Comparison of ENCODE assay signal across 9 mouse cellular contexts in genomic region chr7:39654563-39655286, GRCm38 (mm10).
DNase-seq lines count a peak whose midpoint lies in the region; ATAC-seq lines count a peak whose summit lies in the region.
"Had no signal": no experiment of that assay in that cellular context is flagged by ENCODE, and none has a peak within 500 bp of the region (broad histone marks: within the 10 kb centered on the region; RNA-seq: fewer than 3 reads in every experiment).

No protein-coding gene starts in this region.

- H3K9ac ChIP-seq in kidney, embryonic 16.5 days (replicated peaks; ENCODE audit: low read length): no peak overlapping the region
- no peak overlapping the region for H3K9ac ChIP-seq in neural tube, embryonic 12.5 days

- no peak overlapping the region; the same call in 1 of the 2 replicates for H3K4me2 ChIP-seq in kidney, embryonic 16.5 days (replicated peaks; ENCODE audit: low read depth, low read length)
- peak overlapping the region; percentile 34 for H3K4me2 ChIP-seq in neural tube, embryonic 12.5 days (replicated peaks)

- H3K36me3 ChIP-seq in kidney, embryonic 16.5 days (ENCODE audit: insufficient read depth, low read length): no peaks in the 10 kb centered on the region
- no peaks in the 10 kb centered on the region for H3K36me3 ChIP-seq in neural tube, embryonic 12.5 days

- peaks cover 6% of the 10 kb centered on the region; the same call in 1 of the 2 replicates for H3K4me1 ChIP-seq in kidney, embryonic 16.5 days (ENCODE audit: insufficient read depth, low read length)
- H3K4me1 ChIP-seq in neural tube, embryonic 12.5 days: peaks cover 4% of the 10 kb centered on the region; the same call in 1 of the 2 replicates

- no peak overlapping the region for H3K4me3 ChIP-seq in kidney, embryonic 16.5 days (ENCODE audit: low read length)
- no peak overlapping the region for H3K4me3 ChIP-seq in neural tube, embryonic 12.5 days

- no peaks in the 10 kb centered on the region for H3K9me3 ChIP-seq in kidney, embryonic 16.5 days (ENCODE audit: low read length)
- no peaks in the 10 kb centered on the region for H3K9me3 ChIP-seq in neural tube, embryonic 12.5 days

- H3K27ac ChIP-seq in kidney, embryonic 16.5 days (ENCODE audit: low read length): no peak overlapping the region
- no peak overlapping the region for H3K27ac ChIP-seq in neural tube, embryonic 12.5 days
- H3K27ac ChIP-seq: macrophage had no signal

- 17% methylated on average over 4 of the region's 4 CpGs for WGBS in kidney, embryonic 16.5 days
- 17% methylated on average over 4 of the region's 4 CpGs for WGBS in neural tube, embryonic 12.5 days

- H3K27me3 ChIP-seq in kidney, embryonic 16.5 days (ENCODE audit: insufficient read depth, low read length): no peaks in the 10 kb centered on the region
- H3K27me3 ChIP-seq in neural tube, embryonic 12.5 days (replicated peaks): no peaks in the 10 kb centered on the region

- no peak for DNase-seq in kidney, adult 9 months
- DNase-seq in induced T-regulatory cell, adult 2 months (ENCODE audit: low read depth): peak; percentile 82
- DNase-seq in frontal cortex, postnatal 36 days (ENCODE audit: low spot score in 2 of 2): no peak
- no peak for DNase-seq in frontal cortex, adult 2 months (ENCODE audit: extremely low spot score in 1 of 2, low spot score in 1 of 2)
- no peak for DNase-seq in ovary, postnatal 14 days (ENCODE audit: low spot score)

- peak; percentile 78 for ATAC-seq in kidney, embryonic 16.5 days (ENCODE audit: low FRiP score, low TSS enrichment)
- ATAC-seq in common myeloid progenitor, adult 5-6 weeks (replicated peaks; ENCODE audit: low read depth, poor library complexity, severe bottlenecking): peak; percentile 43
- ATAC-seq in neural tube, embryonic 12.5 days (ENCODE audit: low FRiP score, low read depth): peak; percentile 63
